Mouse (Mus musculus) midbrain, embryonic 16.5 days (tissue): ENCODE measurements around the gene Qtrt2. TPM values are rescaled to one million over a fixed set of nuclear protein-coding genes. Genes with fewer than 3 reads are reported as not detected.
A peak's percentile ranks its signal among the peaks of the same experiment; 100 is the strongest.

ENCODE experiments used
- ATAC-seq: fragments of 200-750 bp; cut with Nextera tagmentation; 2 replicates; pipeline ENCODE4 v1.8.0; 2017; ENCODE audit warnings: moderate TSS enrichment
- H3K27ac ChIP-seq: fragments of 300-500 bp; sonication (generic); 2 replicates; pipeline ENCODE4 v1.5.1; 2014; ENCODE audit warnings: mild to moderate bottlenecking, low read length, mixed read lengths
- H3K27me3 ChIP-seq: fragments of 300-500 bp; sonication (generic); 2 replicates; pipeline ENCODE4 v1.6.1; 2014; ENCODE audit warnings: low read depth, low read length, mixed read lengths; ENCODE audit not compliant: control insufficient read depth, insufficient read depth
- H3K36me3 ChIP-seq: fragments of 300-500 bp; sonication (generic); 2 replicates; pipeline ENCODE4 v1.6.1; 2014; ENCODE audit warnings: mild to moderate bottlenecking, low read length, moderate library complexity, mixed read lengths; ENCODE audit not compliant: control insufficient read depth, insufficient read depth
- H3K4me1 ChIP-seq: fragments of 300-500 bp; sonication (generic); 2 replicates; pipeline ENCODE4 v1.6.1; 2014; ENCODE audit warnings: mild to moderate bottlenecking, low read length, mixed read lengths; ENCODE audit not compliant: control insufficient read depth, insufficient read depth
- H3K4me2 ChIP-seq: fragments of 300-500 bp; sonication (generic); 2 replicates; pipeline ENCODE4 v1.6.1; 2014; ENCODE audit warnings: mild to moderate bottlenecking, low read length, mixed read lengths
- H3K4me3 ChIP-seq: fragments of 300-500 bp; sonication (generic); 2 replicates; pipeline ENCODE4 v1.5.1; 2014; ENCODE audit warnings: low read depth, mild to moderate bottlenecking, low read length, moderate library complexity, mixed read lengths
- H3K9ac ChIP-seq: fragments of 300-500 bp; sonication (generic); 2 replicates; pipeline ENCODE4 v1.6.1; 2014; ENCODE audit warnings: low read depth, low read length, mixed read lengths
- H3K9me3 ChIP-seq: fragments of 300-500 bp; sonication (generic); replicated peaks from 2 replicates; pipeline ENCODE4 v1.6.1; 2014; ENCODE audit warnings: mild to moderate bottlenecking, low read length, mixed read lengths; ENCODE audit not compliant: control insufficient read depth, poor library complexity, severe bottlenecking
- WGBS: fragments of 180-500 bp; shearing (Covaris S2); extraction: QIAGEN DNeasy Blood & Tissue Kit; methylation state at CpG from one replicate; pipeline ENCODE4 v1.1.7; 2014; 5-methylcytosine and 5-hydroxymethylcytosine counted together
- polyA plus RNA-seq: library from polyadenylated mRNA; unstranded; fragments of >200 nt; fragmentation: Nextera tagmentation; extraction: Ambion mirVana; gene quantifications from 2 replicates; pipeline ENCODE4 v1.2.1, GENCODE M21; 2015

The Qtrt2 gene
- polyA plus RNA-seq, 1 experiment from 2014 or later, result 19.0 TPM

GRCm38 (mm10) chr16:43963291-43963690 is 36.7 kb upstream of the Qtrt2 start:
- no peak overlapping the region for H3K27ac ChIP-seq
- no peaks in the 10 kb centered on the region for H3K27me3 ChIP-seq
- H3K4me2 ChIP-seq, result no peak overlapping the region
- no peaks in the 10 kb centered on the region for H3K9me3 ChIP-seq
- H3K4me3 ChIP-seq, result no peak overlapping the region
- no peak overlapping the region for H3K9ac ChIP-seq
- no peak for ATAC-seq
- peaks cover 5% of the 10 kb centered on the region; the same call in 1 of the 2 replicates for H3K36me3 ChIP-seq
- WGBS, result 92% methylated on average over 9 of the region's 9 CpGs
- no peaks in the 10 kb centered on the region for H3K4me1 ChIP-seq

- 92% methylated on average over 4 of the region's 4 CpGs for whole genome bisulfite sequencing
- H3K27me3 ChIP-seq, result no peaks in the 10 kb centered on the region
- no peak overlapping the region for H3K9ac ChIP-seq
- no peak overlapping the region for H3K4me3 ChIP-seq
- H3K36me3 ChIP-seq, result no peaks in the 10 kb centered on the region; the same call in 1 of the 2 replicates
- ATAC-seq, result no peak
- H3K4me1 ChIP-seq, result no peaks in the 10 kb centered on the region
- H3K4me2 ChIP-seq, result no peak overlapping the region
- H3K9me3 ChIP-seq, result no peaks in the 10 kb centered on the region
- H3K27ac ChIP-seq, result no peak overlapping the region
Measured at GRCm38 (mm10) chr16:43958038-43958437, 31.4 kb upstream of the Qtrt2 start.

- Histone ChIP-seq H3K9ac (no peak overlapping the region), H3K27ac (no peak overlapping the region), H3K4me3 (no peak overlapping the region), H3K36me3 (no peaks in the 10 kb centered on the region), H3K9me3 (no peaks in the 10 kb centered on the region), H3K27me3 (no peaks in the 10 kb centered on the region), H3K4me1 (no peaks in the 10 kb centered on the region), H3K4me2 (no peak overlapping the region)
- WGBS, result 87% methylated on average over 6 of the region's 6 CpGs
- no peak for ATAC-seq
Measured at GRCm38 (mm10) chr16:43954913-43955312, 28.3 kb upstream of the Qtrt2 start.

GRCm38 (mm10) chr16:43951591-43951990 is 25.0 kb upstream of the Qtrt2 start:
- Histone ChIP-seq H3K36me3 (no peaks in the 10 kb centered on the region), H3K4me2 (no peak overlapping the region), H3K4me3 (no peak overlapping the region), H3K27ac (no peak overlapping the region), H3K9me3 (no peaks in the 10 kb centered on the region), H3K27me3 (no peaks in the 10 kb centered on the region), H3K9ac (no peak overlapping the region), H3K4me1 (no peaks in the 10 kb centered on the region)
- WGBS, result 84% methylated on average over 4 of the region's 4 CpGs
- ATAC-seq, result peak; percentile 21; the same call in 1 of the 2 replicates

- 76% methylated on average over 3 of the region's 3 CpGs for WGBS
- Histone ChIP-seq H3K4me1 (no peaks in the 10 kb centered on the region), H3K36me3 (no peaks in the 10 kb centered on the region), H3K4me3 (no peak overlapping the region), H3K9me3 (no peaks in the 10 kb centered on the region), H3K27me3 (no peaks in the 10 kb centered on the region), H3K9ac (no peak overlapping the region), H3K27ac (no peak overlapping the region), H3K4me2 (no peak overlapping the region)
- no peak for ATAC-seq
Measured at GRCm38 (mm10) chr16:43945869-43946268, 19.3 kb upstream of the Qtrt2 start.

GRCm38 (mm10) chr16:43945351-43945750 is 18.7 kb upstream of the Qtrt2 start:
- Histone ChIP-seq H3K4me2 (no peak overlapping the region), H3K36me3 (no peaks in the 10 kb centered on the region), H3K27ac (no peak overlapping the region), H3K4me3 (no peak overlapping the region), H3K9ac (no peak overlapping the region), H3K9me3 (no peaks in the 10 kb centered on the region), H3K27me3 (no peaks in the 10 kb centered on the region), H3K4me1 (no peaks in the 10 kb centered on the region)
- WGBS, result 82% methylated on average over 3 of the region's 3 CpGs
- no peak for ATAC-seq

- no peaks in the 10 kb centered on the region for H3K9me3 ChIP-seq
- no peaks in the 10 kb centered on the region for H3K27me3 ChIP-seq
- no peak overlapping the region for H3K4me2 ChIP-seq
- H3K4me1 ChIP-seq, result no peaks in the 10 kb centered on the region
- no peaks in the 10 kb centered on the region for H3K36me3 ChIP-seq
- no peak overlapping the region for H3K4me3 ChIP-seq
- H3K9ac ChIP-seq, result no peak overlapping the region
- no peak overlapping the region for H3K27ac ChIP-seq
- 91% methylated on average over 4 of the region's 4 CpGs for WGBS
- ATAC-seq, result no peak
Measured at GRCm38 (mm10) chr16:43940846-43941245, 14.2 kb upstream of the Qtrt2 start.

GRCm38 (mm10) chr16:43935892-43936291 is 9.3 kb upstream of the Qtrt2 start:
- ATAC-seq, result no peak
- Histone ChIP-seq H3K27me3 (no peaks in the 10 kb centered on the region), H3K27ac (no peak overlapping the region), H3K4me1 (no peaks in the 10 kb centered on the region), H3K4me2 (no peak overlapping the region), H3K9me3 (no peaks in the 10 kb centered on the region), H3K4me3 (no peak overlapping the region), H3K9ac (no peak overlapping the region), H3K36me3 (no peaks in the 10 kb centered on the region)
- 78% methylated on average over 3 of the region's 3 CpGs for WGBS

- Histone ChIP-seq H3K9me3 (no peaks in the 10 kb centered on the region), H3K27me3 (no peaks in the 10 kb centered on the region), H3K4me3 (no peak overlapping the region), H3K27ac (no peak overlapping the region), H3K4me1 (no peaks in the 10 kb centered on the region), H3K9ac (no peak overlapping the region), H3K36me3 (no peaks in the 10 kb centered on the region), H3K4me2 (no peak overlapping the region)
- ATAC-seq, result no peak
- 82% methylated on average over 3 of the region's 3 CpGs for WGBS
Measured at GRCm38 (mm10) chr16:43935367-43935766, 8.8 kb upstream of the Qtrt2 start.

GRCm38 (mm10) chr16:43934856-43935255 is 8.2 kb upstream of the Qtrt2 start:
- H3K36me3 ChIP-seq, result no peaks in the 10 kb centered on the region
- H3K9ac ChIP-seq, result no peak overlapping the region
- no peaks in the 10 kb centered on the region for H3K27me3 ChIP-seq
- ATAC-seq, result no peak
- no peaks in the 10 kb centered on the region for H3K4me1 ChIP-seq
- no peaks in the 10 kb centered on the region for H3K9me3 ChIP-seq
- no peak overlapping the region for H3K27ac ChIP-seq
- H3K4me3 ChIP-seq, result no peak overlapping the region
- no peak overlapping the region for H3K4me2 ChIP-seq
- WGBS, result 87% methylated on average over 8 of the region's 8 CpGs
